Comparison of ENCODE assay signal across 1 mouse cellular context in the genomic region with DNA sequence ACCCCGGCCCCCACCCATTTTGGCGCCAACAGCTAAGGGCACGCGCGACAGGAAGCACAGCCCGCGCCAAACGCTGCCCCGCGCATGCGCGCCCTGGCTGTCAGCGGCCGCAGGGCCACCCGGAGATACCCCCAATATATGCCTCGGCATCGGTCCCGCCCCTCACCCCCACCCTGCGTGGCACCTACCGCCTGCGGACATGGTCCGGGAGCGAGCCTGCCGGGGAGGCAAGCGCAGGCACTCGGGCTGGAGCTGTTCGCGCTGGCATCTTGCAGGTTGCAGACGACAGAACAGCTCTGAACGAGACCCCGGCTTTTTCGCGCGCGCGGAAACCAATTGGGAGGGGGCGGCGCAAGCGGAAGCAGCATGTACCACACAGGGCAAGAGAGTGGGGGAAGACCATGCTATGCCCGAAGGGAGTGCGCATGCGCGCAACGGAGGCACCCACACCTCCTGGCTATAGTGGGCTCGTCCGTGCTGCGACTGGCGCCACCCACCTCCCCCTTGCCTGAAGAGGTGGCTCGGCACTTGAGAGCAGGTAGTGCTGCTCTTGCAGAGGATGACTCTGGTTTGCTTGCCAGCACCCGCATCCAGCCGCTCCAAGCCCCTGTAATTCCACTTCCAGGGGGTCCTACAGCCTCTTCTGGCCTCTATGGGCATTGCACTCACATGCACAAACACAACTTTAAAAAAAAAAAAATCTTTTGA.
A peak's percentile ranks its signal among the peaks of the same experiment; 100 is the strongest.
TF ChIP-seq lines count a peak whose summit lies in the region.

No protein-coding gene starts in this region.

TF ChIP-seq in C2C12, 6 proteins besides CTCF, POLR2A, EP300 and RAD21:
- TF ChIP-seq USF1 (IDR thresholded peaks at IDR 0.05; ENCODE audit: low read depth): no peak
- peak; percentile 12 for TF ChIP-seq MAX (IDR thresholded peaks at IDR 0.05)
- no peak for TF ChIP-seq MYOD1 (IDR thresholded peaks at IDR 0.05; ENCODE audit: control insufficient read depth, insufficient read length, low read depth)
